Mouse (Mus musculus) forebrain, postnatal 0 days (tissue): ENCODE measurements at regions not wholly inside any gene's neighbourhood (a gene's known extent, or its start where the extent isn't known, plus 50 kb on each side); places are given as distances from the start of the nearest gene placed in this dataset.

Experiments used
- ATAC-seq: fragments of 200-750 bp; cut with Nextera tagmentation; 2 replicates; pipeline ENCODE4 v1.8.0; 2017; ENCODE audit warnings: mild to moderate bottlenecking, moderate library complexity
- DNase-seq: peaks from one replicate; pipeline ENCODE4 v3.0.0-alpha.2; 2015
- H3K27ac ChIP-seq: fragments of 300-500 bp; sonication (generic); 2 replicates; pipeline ENCODE4 v1.5.1; 2014; ENCODE audit warnings: low read depth, mild to moderate bottlenecking, antibody characterized with exemption, low read length, moderate library complexity, mixed read lengths
- H3K27me3 ChIP-seq: fragments of 300-500 bp; sonication (generic); 2 replicates; pipeline ENCODE4 v1.6.1; 2014; ENCODE audit warnings: mild to moderate bottlenecking, low read length, mixed read lengths; ENCODE audit not compliant: insufficient read depth
- H3K36me3 ChIP-seq: fragments of 300-500 bp; sonication (generic); 2 replicates; pipeline ENCODE4 v1.6.1; 2014; ENCODE audit warnings: mild to moderate bottlenecking, moderate library complexity; ENCODE audit not compliant: insufficient read depth
- H3K4me1 ChIP-seq: fragments of 300-500 bp; sonication (generic); 2 replicates; pipeline ENCODE4 v1.6.1; 2014; ENCODE audit warnings: antibody characterized with exemption; ENCODE audit not compliant: insufficient read depth
- H3K4me2 ChIP-seq: fragments of 300-500 bp; sonication (generic); 2 replicates; pipeline ENCODE4 v1.6.1; 2014; ENCODE audit warnings: low read depth, mild to moderate bottlenecking, moderate library complexity
- H3K4me3 ChIP-seq: fragments of 300-500 bp; sonication (generic); 2 replicates; pipeline ENCODE4 v1.5.1; 2014; ENCODE audit warnings: low read depth, low read length, mixed read lengths
- H3K9ac ChIP-seq: fragments of 300-500 bp; sonication (generic); 2 replicates; pipeline ENCODE4 v1.6.1; 2014; ENCODE audit warnings: mild to moderate bottlenecking
- H3K9me3 ChIP-seq: fragments of 300-500 bp; sonication (generic); 2 replicates; pipeline ENCODE4 v1.6.1; 2016; ENCODE audit warnings: low read length
- CTCF ChIP-seq: sonication (generic); IDR thresholded peaks from 2 replicates; pipeline ENCODE4 v1.5.1; 2016; ENCODE audit warnings: antibody characterized with exemption, control low read depth, low read depth
- WGBS: fragments of 180-500 bp; shearing (Covaris S2); extraction: QIAGEN DNeasy Blood & Tissue Kit; methylation state at CpG from one replicate; pipeline ENCODE4 v1.1.7; 2014; 5-methylcytosine and 5-hydroxymethylcytosine counted together

GRCm38 (mm10) chr17:51408367-51408766 is 229.2 kb upstream of the Tbc1d5 start:
- H3K4me2 ChIP-seq, result no peak overlapping the region
- no peak for ATAC-seq
- WGBS, result 78% methylated on average over 3 of the region's 3 CpGs

GRCm38 (mm10) chr17:51407046-51407445 is 227.9 kb upstream of the Tbc1d5 start:
- no peak overlapping the region for H3K9ac ChIP-seq
- H3K27me3 ChIP-seq, result no peaks in the 10 kb centered on the region
- H3K36me3 ChIP-seq, result no peaks in the 10 kb centered on the region
- no peaks in the 10 kb centered on the region for H3K9me3 ChIP-seq
- no peak for TF ChIP-seq CTCF
- ATAC-seq (no peak), DNase-seq (no peak)
- no peak overlapping the region for H3K4me2 ChIP-seq
- no peak overlapping the region for H3K27ac ChIP-seq
- H3K4me1 ChIP-seq, result no peaks in the 10 kb centered on the region
- 86% methylated on average over 4 of the region's 4 CpGs for WGBS
- H3K4me3 ChIP-seq, result no peak overlapping the region

More at GRCm38 (mm10) chr17:51408367-51408766, 229.2 kb upstream of the Tbc1d5 start:
- Histone ChIP-seq H3K9ac (no peak overlapping the region), H3K36me3 (no peaks in the 10 kb centered on the region), H3K27ac (no peak overlapping the region), H3K4me3 (no peak overlapping the region), H3K4me1 (no peaks in the 10 kb centered on the region), H3K9me3 (no peaks in the 10 kb centered on the region), H3K27me3 (no peaks in the 10 kb centered on the region)
- DNase-seq, result no peak
- TF ChIP-seq CTCF, result no peak

GRCm38 (mm10) chr17:51405059-51405458 is 225.9 kb upstream of the Tbc1d5 start:
- DNase-seq (no peak), ATAC-seq (no peak)
- 83% methylated on average over 3 of the region's 3 CpGs for WGBS
- Histone ChIP-seq H3K27ac (no peak overlapping the region), H3K27me3 (no peaks in the 10 kb centered on the region), H3K4me3 (no peak overlapping the region), H3K36me3 (no peaks in the 10 kb centered on the region), H3K9ac (no peak overlapping the region), H3K9me3 (no peaks in the 10 kb centered on the region), H3K4me2 (no peak overlapping the region), H3K4me1 (no peaks in the 10 kb centered on the region)
- no peak for TF ChIP-seq CTCF

- H3K27ac ChIP-seq, result no peak overlapping the region
- H3K4me1 ChIP-seq, result no peaks in the 10 kb centered on the region
- no peak overlapping the region for H3K4me3 ChIP-seq
- H3K36me3 ChIP-seq, result no peaks in the 10 kb centered on the region
- H3K27me3 ChIP-seq, result no peaks in the 10 kb centered on the region
- no peak overlapping the region for H3K9ac ChIP-seq
- ATAC-seq (no peak), DNase-seq (no peak)
- WGBS, result 83% methylated on average over 7 of the region's 7 CpGs
- H3K4me2 ChIP-seq, result no peak overlapping the region
- no peak for TF ChIP-seq CTCF
- no peaks in the 10 kb centered on the region for H3K9me3 ChIP-seq
Measured at GRCm38 (mm10) chr17:51397973-51398372, 218.8 kb upstream of the Tbc1d5 start.

- peak; percentile 32 for DNase-seq
- no peaks in the 10 kb centered on the region for H3K36me3 ChIP-seq
- H3K27me3 ChIP-seq, result no peaks in the 10 kb centered on the region
- ATAC-seq, result peak; percentile 82
- no peak for TF ChIP-seq CTCF
- 0 out of 2 replicates have a peak overlapping the region, but pooled peaks have one; percentile 1 for H3K4me3 ChIP-seq
- 39% methylated on average over 11 of the region's 11 CpGs for WGBS
- peak overlapping the region; percentile 4; the same call in 1 of the 2 replicates for H3K4me2 ChIP-seq
- no peak overlapping the region for H3K9ac ChIP-seq
- no peaks in the 10 kb centered on the region for H3K9me3 ChIP-seq
- H3K4me1 ChIP-seq, result no peaks in the 10 kb centered on the region
- H3K27ac ChIP-seq, result no peak overlapping the region
Measured at GRCm38 (mm10) chr17:51393771-51394221, 214.6 kb upstream of the Tbc1d5 start.

- no peaks in the 10 kb centered on the region for H3K27me3 ChIP-seq
- no peak overlapping the region for H3K9ac ChIP-seq
- H3K4me2 ChIP-seq, result no peak overlapping the region
- 76% methylated on average over 10 of the region's 10 CpGs for WGBS
- TF ChIP-seq CTCF, result no peak
- no peaks in the 10 kb centered on the region for H3K9me3 ChIP-seq
- DNase-seq (no peak), ATAC-seq (no peak)
- H3K4me3 ChIP-seq, result no peak overlapping the region
- no peak overlapping the region for H3K27ac ChIP-seq
- no peaks in the 10 kb centered on the region for H3K4me1 ChIP-seq
- H3K36me3 ChIP-seq, result no peaks in the 10 kb centered on the region
Measured at GRCm38 (mm10) chr17:51391871-51392270, 212.7 kb upstream of the Tbc1d5 start.

GRCm38 (mm10) chr17:51382552-51382951 is 203.4 kb upstream of the Tbc1d5 start:
- WGBS, result 85% methylated on average over 6 of the region's 6 CpGs
- H3K4me1 ChIP-seq, result no peaks in the 10 kb centered on the region
- no peak overlapping the region for H3K4me3 ChIP-seq
- no peaks in the 10 kb centered on the region for H3K9me3 ChIP-seq
- TF ChIP-seq CTCF, result no peak
- no peaks in the 10 kb centered on the region for H3K27me3 ChIP-seq
- no peak overlapping the region for H3K27ac ChIP-seq
- ATAC-seq (no peak), DNase-seq (no peak)
- no peak overlapping the region for H3K9ac ChIP-seq
- no peak overlapping the region for H3K4me2 ChIP-seq
- H3K36me3 ChIP-seq, result no peaks in the 10 kb centered on the region
